Mouse (Mus musculus): ENCODE data around the gene Kmt2c.

- TF ChIP-seq CTCF (IDR thresholded peaks at IDR 0.05; ENCODE audit: extremely low read depth, insufficient read depth, low read length): no peak
- TF ChIP-seq POLR2A (IDR thresholded peaks at IDR 0.05; ENCODE audit: extremely low read depth, insufficient read depth, low read length): no peak
Measured at GRCm38 (mm10) chr5:25383581-25383980, 115.0 kb downstream of the Kmt2c start.

Data from cortical plate, adult 2 months (tissue).